Mouse (Mus musculus) kidney, embryonic 15.5 days (tissue): ENCODE measurements around the gene Aldh3a2. TPM values are rescaled to one million over a fixed set of nuclear protein-coding genes. Genes with fewer than 3 reads are reported as not detected.

Experiments
- ATAC-seq: fragments of 200-750 bp; cut with Nextera tagmentation; replicated peaks from 2 replicates; pipeline ENCODE4 v1.8.0; 2017; ENCODE audit warnings: moderate TSS enrichment; ENCODE audit not compliant: low FRiP score
- H3K27ac ChIP-seq: fragments of 300-500 bp; sonication (generic); 2 replicates; pipeline ENCODE4 v1.5.1; 2015; ENCODE audit warnings: mild to moderate bottlenecking, inconsistent platforms
- H3K27me3 ChIP-seq: fragments of 300-500 bp; sonication (generic); 2 replicates; pipeline ENCODE4 v1.6.1; 2015; ENCODE audit warnings: inconsistent platforms
- H3K36me3 ChIP-seq: fragments of 300-500 bp; sonication (generic); 2 replicates; pipeline ENCODE4 v1.6.1; 2015; ENCODE audit warnings: inconsistent platforms
- H3K4me1 ChIP-seq: fragments of 300-500 bp; sonication (generic); 2 replicates; pipeline ENCODE4 v1.6.1; 2015; ENCODE audit warnings: inconsistent platforms
- H3K4me2 ChIP-seq: fragments of 300-500 bp; sonication (generic); 2 replicates; pipeline ENCODE4 v1.6.1; 2015; ENCODE audit warnings: moderate library complexity, mild to moderate bottlenecking, inconsistent platforms
- H3K4me3 ChIP-seq: fragments of 300-500 bp; sonication (generic); replicated peaks from 2 replicates; pipeline ENCODE4 v1.5.1; 2015; ENCODE audit warnings: mild to moderate bottlenecking, inconsistent platforms
- H3K9ac ChIP-seq: fragments of 300-500 bp; sonication (generic); 2 replicates; pipeline ENCODE4 v1.6.1; 2015; ENCODE audit warnings: mild to moderate bottlenecking, inconsistent platforms
- H3K9me3 ChIP-seq: fragments of 300-500 bp; sonication (generic); replicated peaks from 2 replicates; pipeline ENCODE4 v1.6.1; 2016; ENCODE audit warnings: inconsistent platforms
- WGBS: fragments of 180-500 bp; shearing (Covaris S2); methylation state at CpG from one replicate; pipeline ENCODE4 v1.1.7; 2015; ENCODE audit warnings: mixed read lengths; 5-methylcytosine and 5-hydroxymethylcytosine counted together
- polyA plus RNA-seq: library from polyadenylated mRNA; unstranded; fragments of >200 nt; fragmentation: Nextera tagmentation; extraction: Ambion mirVana; gene quantifications from 2 replicates; pipeline ENCODE4 v1.2.1, GENCODE M21; 2015

Aldh3a2 gene
- polyA plus RNA-seq, 1 experiment from 2014 or later = 34.7 TPM

- no peak for ATAC-seq
- Histone ChIP-seq H3K4me3 (no peak overlapping the region), H3K27me3 (no peaks in the 10 kb centered on the region), H3K4me2 (no peak overlapping the region), H3K36me3 (no peaks in the 10 kb centered on the region), H3K27ac (no peak overlapping the region), H3K9me3 (no peaks in the 10 kb centered on the region), H3K9ac (no peak overlapping the region), H3K4me1 (0 out of 2 replicates have a peak, but pooled peaks cover under 1% of the 10 kb centered on the region)
- 92% methylated on average over 6 of the region's 6 CpGs for WGBS
Observed at GRCm38 (mm10) chr11:61225941-61226412, 41.3 kb downstream of the Aldh3a2 start.

DNA sequence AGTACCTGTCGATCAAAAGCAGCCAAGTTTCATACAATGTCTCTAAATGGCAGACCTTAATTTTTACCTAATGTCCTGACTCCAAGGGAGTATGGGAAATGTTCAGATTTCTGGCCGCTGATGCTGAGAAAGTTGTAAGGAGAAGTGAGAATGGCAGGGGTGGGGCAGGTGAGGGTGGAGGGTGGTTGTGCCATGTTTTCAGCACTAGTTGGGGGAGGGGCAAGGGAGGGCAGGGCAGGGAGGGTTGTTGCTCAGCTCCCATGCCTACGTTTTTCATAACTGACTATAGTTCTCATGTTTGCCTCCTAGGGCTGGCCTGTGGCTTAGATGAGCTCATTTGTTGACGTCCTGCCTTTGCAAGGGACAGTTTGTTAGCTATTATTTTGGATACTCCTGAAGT lies 41.8 kb downstream of the Aldh3a2 start:
- Histone ChIP-seq H3K36me3 (no peaks in the 10 kb centered on the region), H3K4me1 (no peaks in the 10 kb centered on the region), H3K27me3 (no peaks in the 10 kb centered on the region), H3K4me2 (no peak overlapping the region), H3K9ac (no peak overlapping the region), H3K9me3 (no peaks in the 10 kb centered on the region), H3K27ac (no peak overlapping the region), H3K4me3 (no peak overlapping the region)
- no peak for ATAC-seq
- WGBS = 77% methylated on average over 4 of the region's 4 CpGs

- no peak overlapping the region for H3K4me2 ChIP-seq
- no peak for ATAC-seq
- no peaks in the 10 kb centered on the region for H3K27me3 ChIP-seq
- no peaks in the 10 kb centered on the region for H3K36me3 ChIP-seq
- no peak overlapping the region for H3K9ac ChIP-seq
- 92% methylated on average over 10 of the region's 10 CpGs for WGBS
- H3K9me3 ChIP-seq = no peaks in the 10 kb centered on the region
- H3K4me3 ChIP-seq = no peak overlapping the region
- no peak overlapping the region for H3K27ac ChIP-seq
- H3K4me1 ChIP-seq = no peaks in the 10 kb centered on the region
Observed at GRCm38 (mm10) chr11:61224907-61225306, 42.4 kb downstream of the Aldh3a2 start.

DNA sequence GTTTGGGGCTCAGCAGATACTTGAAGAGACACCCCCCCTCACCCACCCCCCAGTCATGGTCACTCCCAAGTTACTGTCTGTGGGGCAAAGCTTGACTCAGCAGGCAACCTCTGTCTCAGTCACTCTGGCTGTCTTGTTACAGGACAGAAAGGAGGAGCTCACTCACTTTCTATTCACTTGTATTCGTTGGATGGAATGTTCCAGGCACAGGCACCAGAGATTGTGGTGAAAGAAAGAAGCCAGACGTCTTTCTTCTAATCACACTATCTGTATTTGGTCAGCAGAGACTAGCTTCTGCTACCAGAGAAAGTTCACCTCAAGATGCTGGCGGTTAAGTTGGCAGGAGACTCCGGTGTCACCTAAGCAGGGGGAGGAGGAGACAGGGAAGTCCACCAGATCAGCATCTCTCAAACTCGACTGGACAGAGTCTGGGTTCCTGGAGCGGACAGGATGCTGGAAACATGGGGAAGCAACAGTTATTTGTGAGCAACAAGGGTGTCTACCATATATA lies 43.0 kb downstream of the Aldh3a2 start:
- Histone ChIP-seq H3K9me3 (no peaks in the 10 kb centered on the region), H3K4me2 (no peak overlapping the region), H3K9ac (no peak overlapping the region), H3K4me3 (no peak overlapping the region), H3K27me3 (no peaks in the 10 kb centered on the region), H3K36me3 (no peaks in the 10 kb centered on the region), H3K27ac (no peak overlapping the region), H3K4me1 (no peaks in the 10 kb centered on the region)
- ATAC-seq = no peak
- WGBS = 74% methylated on average over 6 of the region's 6 CpGs

DNA sequence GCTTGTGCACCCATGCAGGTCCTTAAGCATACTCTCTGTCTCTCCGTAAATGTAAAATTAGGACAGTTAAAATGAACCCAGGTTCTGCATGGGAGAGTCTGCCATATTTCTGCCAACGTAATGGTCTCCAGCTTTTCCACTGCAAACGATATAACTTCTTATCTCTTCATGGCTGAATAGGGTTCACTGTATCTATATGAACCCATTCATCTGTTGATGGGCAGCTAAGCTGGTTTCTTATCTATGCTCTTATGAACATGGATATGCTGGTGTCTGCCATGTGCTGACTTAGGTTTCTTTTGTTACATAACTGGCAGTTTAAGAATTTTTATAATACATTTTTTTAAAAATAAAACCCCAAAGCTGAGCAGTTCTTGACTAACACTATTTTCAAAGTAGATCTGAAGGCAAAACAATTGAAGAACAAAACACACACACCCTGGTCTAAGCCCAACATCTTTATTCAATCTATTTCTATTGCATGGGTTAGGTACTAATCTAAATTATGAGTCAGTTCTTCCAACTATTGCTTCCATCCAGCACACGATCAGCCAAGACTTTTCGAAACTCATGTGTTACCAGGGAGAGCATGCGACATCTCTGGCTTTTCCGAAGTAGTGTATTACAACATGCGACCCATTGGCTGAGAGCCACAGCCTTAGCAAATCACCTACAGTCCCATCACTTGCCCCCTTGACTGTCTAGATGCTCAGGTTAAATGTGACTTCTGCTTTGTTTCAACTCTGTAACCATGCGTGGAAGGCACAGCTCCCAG lies 44.1 kb downstream of the Aldh3a2 start:
- 84% methylated on average over 9 of the region's 9 CpGs for WGBS
- H3K9me3 ChIP-seq = no peaks in the 10 kb centered on the region

GRCm38 (mm10) chr11:61222007-61222406 lies 45.3 kb downstream of the Aldh3a2 start:
- no peak for ATAC-seq
- Histone ChIP-seq H3K4me2 (no peak overlapping the region), H3K27me3 (no peaks in the 10 kb centered on the region), H3K9me3 (no peaks in the 10 kb centered on the region), H3K4me3 (no peak overlapping the region), H3K4me1 (no peaks in the 10 kb centered on the region), H3K9ac (no peak overlapping the region), H3K27ac (no peak overlapping the region), H3K36me3 (no peaks in the 10 kb centered on the region)
- WGBS = 75% methylated on average over 1 of the region's 1 CpGs

More for the DNA sequence above, 44.1 kb downstream of the Aldh3a2 start:
- ATAC-seq = no peak
- Histone ChIP-seq H3K4me3 (no peak overlapping the region), H3K27me3 (no peaks in the 10 kb centered on the region), H3K27ac (no peak overlapping the region), H3K4me2 (no peak overlapping the region), H3K9ac (no peak overlapping the region), H3K36me3 (no peaks in the 10 kb centered on the region), H3K4me1 (no peaks in the 10 kb centered on the region)

GRCm38 (mm10) chr11:61220156-61220881 lies 46.9 kb downstream of the Aldh3a2 start:
- H3K9me3 ChIP-seq = no peaks in the 10 kb centered on the region
- H3K9ac ChIP-seq = no peak overlapping the region
- no peak for ATAC-seq
- H3K27me3 ChIP-seq = no peaks in the 10 kb centered on the region
- H3K27ac ChIP-seq = no peak overlapping the region
- no peaks in the 10 kb centered on the region for H3K36me3 ChIP-seq
- no peak overlapping the region for H3K4me3 ChIP-seq
- H3K4me2 ChIP-seq = no peak overlapping the region
- 63% methylated on average over 9 of the region's 9 CpGs for WGBS
- no peaks in the 10 kb centered on the region for H3K4me1 ChIP-seq

DNA sequence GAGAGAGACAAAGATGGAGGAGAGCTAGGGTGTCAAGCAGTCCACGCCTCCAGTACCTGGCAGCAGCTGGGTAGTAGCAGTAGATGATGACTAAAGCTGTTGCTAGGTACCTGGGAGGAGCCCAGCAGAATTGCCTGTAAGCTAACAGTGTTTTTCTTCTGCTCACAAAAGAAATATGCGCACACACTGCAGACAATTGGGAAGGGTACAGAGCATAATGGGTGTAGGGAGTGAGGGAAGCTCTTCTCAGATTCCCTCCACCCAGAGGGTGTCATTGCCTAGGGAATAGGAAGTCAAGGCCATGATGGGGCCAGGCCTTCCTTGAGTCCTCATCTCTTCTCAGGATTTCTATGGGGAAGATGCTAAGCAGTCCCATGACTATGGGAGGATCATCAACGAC lies 51.3 kb downstream of the Aldh3a2 start:
- Histone ChIP-seq H3K27ac (no peak overlapping the region), H3K4me1 (no peaks in the 10 kb centered on the region), H3K4me2 (no peak overlapping the region), H3K4me3 (no peak overlapping the region), H3K36me3 (no peaks in the 10 kb centered on the region), H3K27me3 (peaks cover 29% of the 10 kb centered on the region), H3K9ac (no peak overlapping the region), H3K9me3 (no peaks in the 10 kb centered on the region)
- 65% methylated on average over 3 of the region's 3 CpGs for WGBS
- no peak for ATAC-seq

DNA sequence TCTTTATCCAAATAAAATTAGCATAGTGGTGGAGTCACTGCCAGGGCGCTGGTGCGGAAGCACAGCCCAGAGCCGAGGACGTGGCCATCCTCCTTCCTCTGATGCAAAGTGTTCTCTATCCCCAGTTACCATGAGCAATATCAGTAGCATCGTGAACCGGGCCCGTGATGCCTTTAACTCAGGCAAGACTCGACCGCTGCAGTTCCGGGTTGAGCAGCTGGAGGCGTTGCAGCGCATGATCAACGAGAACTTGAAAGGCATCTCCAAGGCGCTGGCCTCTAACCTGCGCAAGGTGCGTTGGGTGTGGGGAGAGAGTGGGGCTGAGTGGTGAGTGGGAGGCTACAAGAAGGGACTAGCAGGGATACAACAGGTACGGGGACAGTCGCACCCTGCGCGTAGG lies 55.2 kb downstream of the Aldh3a2 start:
- H3K36me3 ChIP-seq = no peaks in the 10 kb centered on the region
- H3K9me3 ChIP-seq = no peaks in the 10 kb centered on the region
- ATAC-seq = no peak
- peaks cover 32% of the 10 kb centered on the region for H3K27me3 ChIP-seq
- H3K27ac ChIP-seq = no peak overlapping the region
- no peak overlapping the region for H3K9ac ChIP-seq
- 35% methylated on average over 20 of the region's 20 CpGs for WGBS
- no peak overlapping the region for H3K4me3 ChIP-seq
- no peak overlapping the region for H3K4me2 ChIP-seq
- peaks cover 2% of the 10 kb centered on the region; the same call in 1 of the 2 replicates for H3K4me1 ChIP-seq

GRCm38 (mm10) chr11:61208316-61208715 lies 58.9 kb downstream of the Aldh3a2 start:
- no peak for ATAC-seq
- peaks cover 26% of the 10 kb centered on the region for H3K27me3 ChIP-seq
- no peak overlapping the region for H3K4me3 ChIP-seq
- 83% methylated on average over 10 of the region's 10 CpGs for WGBS
- H3K27ac ChIP-seq = no peak overlapping the region
- H3K36me3 ChIP-seq = no peaks in the 10 kb centered on the region
- H3K9ac ChIP-seq = no peak overlapping the region
- no peak overlapping the region for H3K4me2 ChIP-seq
- H3K4me1 ChIP-seq = peaks cover 2% of the 10 kb centered on the region; the same call in 1 of the 2 replicates
- no peaks in the 10 kb centered on the region for H3K9me3 ChIP-seq

GRCm38 (mm10) chr11:61207487-61208246 lies 59.6 kb downstream of the Aldh3a2 start, which contains the start of gene Aldh3a1:
TSS of gene Aldh3a1 (plus strand) at chr11:61207537.
- no peak within 1 kb of the TSS for H3K4me3 ChIP-seq
- H3K27ac ChIP-seq = no peak within 1 kb of the TSS
- ATAC-seq = no peak
- 58% methylated on average over 10 of the region's 10 CpGs for WGBS
- H3K9ac ChIP-seq = no peak within 1 kb of the TSS
- no peaks in the 10 kb centered on the region for H3K36me3 ChIP-seq
- H3K27me3 ChIP-seq = peaks cover 20% of the 10 kb centered on the region
- no peaks in the 10 kb centered on the region for H3K9me3 ChIP-seq
- H3K4me2 ChIP-seq = no peak within 1 kb of the TSS
- H3K4me1 ChIP-seq = peaks cover 2% of the 10 kb centered on the region; the same call in 1 of the 2 replicates
